8 mouse cellular contexts compared by ENCODE assay signal in the genomic region with DNA sequence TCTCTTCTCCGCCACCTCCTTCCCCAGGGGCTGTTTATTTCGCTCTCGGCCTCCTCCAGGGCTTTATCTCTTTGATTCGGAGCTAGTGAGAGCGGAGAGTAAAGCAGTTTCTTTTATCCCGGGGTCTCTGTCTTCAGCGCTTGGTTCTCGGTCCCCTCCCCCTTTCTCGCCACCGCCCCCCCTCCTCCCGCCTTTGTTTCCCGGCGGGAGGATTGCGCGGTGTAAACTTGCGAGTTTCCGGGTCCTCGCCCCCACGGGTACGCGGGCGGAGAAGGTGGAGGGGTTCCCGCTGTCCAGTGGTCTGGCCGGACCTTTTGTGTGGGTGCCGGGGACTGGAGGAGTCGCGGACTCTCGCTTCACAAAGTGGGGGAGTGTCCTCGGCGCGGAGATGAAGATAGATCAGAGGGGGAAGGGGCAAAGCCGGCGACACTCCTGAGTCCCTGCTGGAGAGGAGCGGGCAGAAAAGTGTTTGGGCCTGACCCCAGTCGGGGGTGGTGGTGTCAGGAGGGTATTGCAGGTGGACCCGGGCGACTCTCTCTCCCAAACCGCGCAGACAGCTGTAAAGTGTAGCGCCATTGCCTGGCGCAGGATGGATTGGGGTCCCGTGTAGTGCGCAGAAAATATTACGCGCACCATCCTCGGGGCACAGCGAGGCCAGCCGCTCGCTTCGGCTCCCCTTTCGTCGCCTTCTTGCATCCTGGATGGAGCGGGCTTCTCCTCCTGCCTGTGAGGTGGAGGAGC. TPM values are rescaled to one million over a fixed set of nuclear protein-coding genes. Genes with fewer than 3 reads are reported as not detected.
A peak's percentile ranks its signal among the peaks of the same experiment; 100 is the strongest.
DNase-seq lines count a peak whose midpoint lies in the region; ATAC-seq and TF ChIP-seq lines count a peak whose summit lies in the region.

No protein-coding gene starts in this region.

- H3K9me3 ChIP-seq in liver, embryonic 14.5 days (ENCODE audit: control insufficient read depth, low read length) = no peaks in the 10 kb centered on the region

- peak overlapping the region; percentile 75 for H3K27ac ChIP-seq in brown adipose tissue, adult 24 weeks (replicated peaks; ENCODE audit: low read depth, low read length)
- H3K27ac ChIP-seq in liver, embryonic 14.5 days = no peak overlapping the region
- H3K27ac ChIP-seq in small intestine, adult 2 months (ENCODE audit: insufficient read depth, low read depth, low read length) = peak overlapping the region; percentile 12

- H3K4me3 ChIP-seq in brown adipose tissue, adult 24 weeks (ENCODE audit: insufficient read depth, low read depth, low read length) = peak overlapping the region; percentile 74
- H3K4me3 ChIP-seq in liver, embryonic 14.5 days (ENCODE audit: insufficient read depth in 1 of 2, low read depth in 2 of 2, low read length in 2 of 2) = peak overlapping the region; percentile 48
- H3K4me3 ChIP-seq in small intestine, adult 2 months (ENCODE audit: low read depth, low read length) = peak overlapping the region; percentile 71

- TF ChIP-seq EP300 in liver, embryonic 14.5 days (IDR thresholded peaks at IDR 0.05; ENCODE audit: low read depth) = no peak

- ATAC-seq in liver, embryonic 14.5 days (ENCODE audit: insufficient read depth) = no peak
- ATAC-seq in erythroid progenitor cell, adult 5-6 weeks (replicated peaks; ENCODE audit: low FRiP score, poor library complexity, severe bottlenecking) = no peak

- intact Hi-C loops in heart, postnatal 36 days (cut with DNase I) = loop anchor here (2.0 kb wide), 2 partner anchors 45 to 117 kb away; no protein-coding TSS in a partner anchor

- TF ChIP-seq POLR2A in small intestine, adult 2 months (IDR thresholded peaks at IDR 0.05; ENCODE audit: low read depth, low read length) = no peak

- peak overlapping the region; percentile 64 for H3K4me2 ChIP-seq in liver, embryonic 14.5 days (ENCODE audit: low read depth)

- TF ChIP-seq CTCF in liver, embryonic 14.5 days (IDR thresholded peaks at IDR 0.05; ENCODE audit: low read depth) = no peak
- TF ChIP-seq CTCF in small intestine, adult 2 months (IDR thresholded peaks at IDR 0.05; ENCODE audit: extremely low read depth, insufficient read length, insufficient replicate concordance, low read depth, low read length) = no peak; the same call in 1 of the 2 replicates

- no peak overlapping the region for H3K9ac ChIP-seq in liver, embryonic 14.5 days (replicated peaks)

- H3K4me1 ChIP-seq in brown adipose tissue, adult 24 weeks (ENCODE audit: control insufficient read depth, insufficient read depth, insufficient read length, low read length) = peaks cover 12% of the 10 kb centered on the region; the same call in 1 of the 2 replicates
- H3K4me1 ChIP-seq in liver, embryonic 14.5 days (replicated peaks; ENCODE audit: control insufficient read depth in 2 of 2, insufficient read depth in 2 of 2, low read length in 1 of 2) = no peaks in the 10 kb centered on the region
- H3K4me1 ChIP-seq in small intestine, adult 2 months (ENCODE audit: control insufficient read depth, insufficient read depth, insufficient read length, low read length) = peaks cover 28% of the 10 kb centered on the region

- H3K36me3 ChIP-seq in liver, embryonic 14.5 days (replicated peaks; ENCODE audit: control insufficient read depth, insufficient read depth, low read depth) = no peaks in the 10 kb centered on the region
- H3K36me3 ChIP-seq in small intestine, adult 2 months (ENCODE audit: control insufficient read depth, insufficient read depth, low read length) = no peaks in the 10 kb centered on the region

- DNase-seq in ovary, postnatal 36 days (ENCODE audit: low spot score) = peak; percentile 38
- no peak for DNase-seq in ovary, adult 18-20 months (ENCODE audit: low spot score)
- DNase-seq in heart, postnatal 36 days = peak; percentile 33 to 42
- DNase-seq in liver, embryonic 14.5 days (ENCODE audit: low read depth in 3 of 3, low spot score in 3 of 3) = no peak
- DNase-seq in urinary bladder, postnatal 36 days (ENCODE audit: low spot score in 2 of 2) = no peak

- under 1% methylated on average over 52 of the region's 53 CpGs for WGBS in liver, embryonic 14.5 days (ENCODE audit: insufficient replicate concordance)
- under 1% methylated on average over 53 of the region's 53 CpGs for WGBS in small intestine, adult 2 months

- peaks cover 40% of the 10 kb centered on the region for H3K27me3 ChIP-seq in liver, embryonic 14.5 days (ENCODE audit: control insufficient read depth, insufficient read depth, low read length)
- no peaks in the 10 kb centered on the region for H3K27me3 ChIP-seq in small intestine, adult 2 months (ENCODE audit: control insufficient read depth, insufficient read depth, low read length)

RNA-seq across cellular contexts. Expression of a gene that starts 0.8 kb away (rescaled TPM):
- polyA plus RNA-seq in brown adipose tissue, adult 24 weeks (2012; ENCODE audit: insufficient read depth, insufficient read length, missing spikeins) = 7.6 and 14.4 TPM in 2 replicates
- 10 to 100 TPM; 32.8 to 43.4 TPM for total RNA-seq in heart, postnatal 36 days (2021)
- 1.9 and 2.4 TPM in 2 replicates for polyA plus RNA-seq in liver, embryonic 14.5 days (2012; rRNA removed)
- polyA plus RNA-seq in liver, embryonic 14.5 days (2014; fragmentation: Nextera tagmentation; extraction: Ambion mirVana) = 1.9 and 2.9 TPM in 2 replicates
- 30.8 and 47.0 TPM in 2 replicates for polyA plus RNA-seq in small intestine, adult 2 months (2012; rRNA removed)
- 5.0 and 5.4 TPM in 2 replicates for total RNA-seq in erythroid progenitor cell, adult 5-6 weeks (2015; ENCODE audit: low replicate concordance)
- 3.4 and 7.2 TPM in 2 replicates for total RNA-seq in erythroid progenitor cell, adult 5-6 weeks (2017; ENCODE audit: low replicate concordance)

Comparison
In these comparisons a context has a peak if more than half of its experiments do, and no peak if none do; other contexts are left out.
1. DNase-seq: peak in ovary, postnatal 36 days (single experiment) and heart, postnatal 36 days (2 of 2); none in ovary, adult 18-20 months (single experiment), liver, embryonic 14.5 days (0 of 3) and urinary bladder, postnatal 36 days (0 of 2).
2. Peak in every context shown above with its lines, with median percentiles within 50 percentile points of each other: H3K4me3 ChIP-seq.